13 mouse cellular contexts compared by ENCODE assay signal in the genomic region with DNA sequence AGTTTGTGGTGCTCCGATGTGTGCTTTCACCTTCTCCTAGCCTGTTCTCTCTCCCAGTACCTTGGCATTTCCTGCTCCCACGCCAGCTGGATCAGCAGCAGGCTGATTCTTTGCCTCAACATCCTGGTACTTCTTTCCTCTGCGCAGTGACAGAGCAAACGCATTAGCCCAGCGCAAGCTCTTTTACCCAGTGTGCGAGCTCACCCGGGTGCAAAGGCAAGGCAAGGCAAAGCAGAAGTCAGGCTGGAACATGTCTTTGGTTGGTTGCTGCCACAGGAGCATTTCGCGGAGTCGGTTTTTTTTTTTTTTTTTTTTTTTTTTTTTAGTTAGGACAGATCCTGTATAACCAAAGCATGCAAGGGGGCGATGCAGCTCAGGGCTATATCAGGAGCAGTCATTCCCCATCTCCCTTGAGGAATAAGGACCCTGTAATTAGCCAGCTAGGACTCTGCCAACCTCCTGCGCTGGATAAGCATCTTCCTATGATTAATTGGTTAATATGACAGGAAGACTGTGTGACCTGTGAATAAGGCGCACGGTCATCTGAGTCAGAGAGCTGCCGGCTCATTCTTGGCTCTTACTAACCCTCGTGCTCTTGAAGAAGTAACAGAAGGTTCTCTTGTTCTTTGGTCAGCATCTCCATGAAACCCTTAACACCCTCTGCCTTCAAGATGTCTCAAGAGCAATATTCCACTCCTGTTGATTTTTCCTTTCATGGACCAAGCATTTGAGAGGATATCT.
A peak's percentile ranks its signal among the peaks of the same experiment; 100 is the strongest.
DNase-seq lines count a peak whose midpoint lies in the region; ATAC-seq and TF ChIP-seq lines count a peak whose summit lies in the region.
"Had no signal": no experiment of that assay in that cellular context is flagged by ENCODE, and none has a peak within 500 bp of the region (broad histone marks: within the 10 kb centered on the region; RNA-seq: fewer than 3 reads in every experiment).

No protein-coding gene starts in this region.

- DNase-seq in ES-E14 (ENCODE audit: low read depth, low spot score) = no peak
- peak; percentile 62 for DNase-seq in fat pad, adult 2 months (ENCODE audit: extremely low read depth, low read depth, low spot score)
- peak; percentile 42 for DNase-seq in limb, embryonic 11.5 days (ENCODE audit: low spot score)
- DNase-seq in ovary, postnatal 14 days (ENCODE audit: low spot score) = no peak
- no peak for DNase-seq in testis, postnatal 14 days (ENCODE audit: low spot score)
- no peak for DNase-seq in gastrocnemius, adult 2 months
- DNase-seq: gastrocnemius, postnatal 25 days; heart, postnatal 4 days; liver; lung, postnatal 36 days had no signal

- intact Hi-C loops in gastrocnemius, adult 2 months (cut with DNase I) = no loop called here

- H3K27ac ChIP-seq in forebrain, embryonic 15.5 days (replicated peaks) = no peak overlapping the region
- no peak overlapping the region for H3K27ac ChIP-seq in forebrain, embryonic 13.5 days
- no peak overlapping the region for H3K27ac ChIP-seq in ES-E14 (ENCODE audit: insufficient read depth, low read depth, low read length, poor library complexity, severe bottlenecking)
- H3K27ac ChIP-seq in limb, embryonic 11.5 days (replicated peaks; ENCODE audit: low read depth, low read length) = no peak overlapping the region
- H3K27ac ChIP-seq in gastrocnemius, adult 2 months = no peak overlapping the region

- 0 out of 2 replicates have a peak, but pooled peaks cover 5% of the 10 kb centered on the region for H3K4me1 ChIP-seq in forebrain, embryonic 15.5 days
- 0 out of 2 replicates have a peak, but pooled peaks cover 3% of the 10 kb centered on the region for H3K4me1 ChIP-seq in forebrain, embryonic 13.5 days
- H3K4me1 ChIP-seq in ES-E14 (ENCODE audit: control insufficient read depth in 2 of 2, insufficient read depth in 2 of 2, low read length in 2 of 2, poor library complexity in 1 of 2) = no peaks in the 10 kb centered on the region
- H3K4me1 ChIP-seq in limb, embryonic 11.5 days (ENCODE audit: control insufficient read depth, insufficient read depth, low read length) = peaks cover 8% of the 10 kb centered on the region; the same call in 1 of the 2 replicates

- H3K4me3 ChIP-seq in forebrain, embryonic 15.5 days = no peak overlapping the region
- no peak overlapping the region for H3K4me3 ChIP-seq in forebrain, embryonic 13.5 days
- no peak overlapping the region for H3K4me3 ChIP-seq in ES-E14 (ENCODE audit: insufficient read depth in 1 of 2, low read depth in 1 of 2, low read length in 2 of 2, poor library complexity in 1 of 2, severe bottlenecking in 1 of 2)
- H3K4me3 ChIP-seq in limb, embryonic 11.5 days (ENCODE audit: low read depth, low read length) = no peak overlapping the region
- no peak overlapping the region for H3K4me3 ChIP-seq in gastrocnemius, adult 2 months
- H3K4me3 ChIP-seq: myocyte had no signal

- in situ Hi-C loops in ES-E14 (cut with MboI; ENCODE audit: low sequenced_read_pairs in 2 of 2, unreplicated experiment in 2 of 2) = no loop called here

- ATAC-seq in forebrain, embryonic 15.5 days (replicated peaks) = no peak
- no peak for ATAC-seq in forebrain, embryonic 13.5 days
- ATAC-seq in limb, embryonic 11.5 days (ENCODE audit: insufficient number of reproducible peaks, low FRiP score, low TSS enrichment, low read depth) = no peak

- 71% methylated on average over 16 of the region's 16 CpGs for WGBS in forebrain, embryonic 15.5 days
- WGBS in forebrain, embryonic 13.5 days = 79% methylated on average over 16 of the region's 16 CpGs
- 70% methylated on average over 16 of the region's 16 CpGs for WGBS in limb, embryonic 11.5 days

- no peak overlapping the region for H3K9ac ChIP-seq in forebrain, embryonic 15.5 days (replicated peaks)
- no peak overlapping the region for H3K9ac ChIP-seq in forebrain, embryonic 13.5 days
- H3K9ac ChIP-seq in ES-E14 (ENCODE audit: insufficient read depth, low read depth, low read length, poor library complexity, severe bottlenecking) = no peak overlapping the region
- no peak overlapping the region for H3K9ac ChIP-seq in limb, embryonic 11.5 days (ENCODE audit: low read length)

- TF ChIP-seq CTCF in gastrocnemius, adult 2 months (IDR thresholded peaks at IDR 0.05) = no peak

- H3K36me3 ChIP-seq in forebrain, embryonic 15.5 days = no peaks in the 10 kb centered on the region
- no peaks in the 10 kb centered on the region for H3K36me3 ChIP-seq in forebrain, embryonic 13.5 days (ENCODE audit: poor library complexity, severe bottlenecking)
- no peaks in the 10 kb centered on the region for H3K36me3 ChIP-seq in ES-E14 (ENCODE audit: control insufficient read depth, insufficient read depth, low read length, poor library complexity, severe bottlenecking)
- no peaks in the 10 kb centered on the region for H3K36me3 ChIP-seq in limb, embryonic 11.5 days (ENCODE audit: control insufficient read depth, insufficient read depth, low read length)

- H3K9me3 ChIP-seq in forebrain, embryonic 15.5 days = no peaks in the 10 kb centered on the region
- H3K9me3 ChIP-seq in forebrain, embryonic 13.5 days (replicated peaks) = no peaks in the 10 kb centered on the region
- H3K9me3 ChIP-seq in ES-E14 (ENCODE audit: control insufficient read depth, insufficient read depth, low read depth, low read length) = no peaks in the 10 kb centered on the region
- no peaks in the 10 kb centered on the region for H3K9me3 ChIP-seq in limb, embryonic 11.5 days (ENCODE audit: control insufficient read depth, low read length)

- no peaks in the 10 kb centered on the region for H3K27me3 ChIP-seq in forebrain, embryonic 15.5 days
- no peaks in the 10 kb centered on the region for H3K27me3 ChIP-seq in forebrain, embryonic 13.5 days
- H3K27me3 ChIP-seq in limb, embryonic 11.5 days (ENCODE audit: control insufficient read depth, insufficient read depth, low read length) = no peaks in the 10 kb centered on the region

- H3K4me2 ChIP-seq in forebrain, embryonic 15.5 days (replicated peaks) = peak overlapping the region; percentile 8; the same call in 1 of the 2 replicates
- no peak overlapping the region for H3K4me2 ChIP-seq in forebrain, embryonic 13.5 days
- no peak overlapping the region for H3K4me2 ChIP-seq in limb, embryonic 11.5 days (ENCODE audit: low read depth, severe bottlenecking)

TF ChIP-seq in ES-E14, 5 proteins besides CTCF, POLR2A, EP300 and RAD21:
- no peak for TF ChIP-seq CHD2 (IDR thresholded peaks at IDR 0.05; ENCODE audit: low read depth, low read length)
- no peak for TF ChIP-seq MAFK (IDR thresholded peaks at IDR 0.05; ENCODE audit: insufficient read depth, low read depth, low read length)
- TF ChIP-seq HCFC1 (IDR thresholded peaks at IDR 0.05; ENCODE audit: borderline replicate concordance, insufficient read depth, low read length) = no peak
- peak; percentile 80 for TF ChIP-seq ZNF384 (IDR thresholded peaks at IDR 0.05; ENCODE audit: low read depth, low read length)
- TF ChIP-seq ZC3H11A (IDR thresholded peaks at IDR 0.05; ENCODE audit: borderline replicate concordance, low read depth, low read length) = no peak

Comparison
In these comparisons a context has a peak if more than half of its experiments do, and no peak if none do; other contexts are left out.
1. DNase-seq: peak in fat pad, adult 2 months (single experiment) and limb, embryonic 11.5 days (single experiment); none in ES-E14 (single experiment), ovary, postnatal 14 days (single experiment), testis, postnatal 14 days (single experiment) and gastrocnemius, adult 2 months (single experiment).